Mouse (Mus musculus): Measurements from ENCODE around the gene Pax9. TPM values are rescaled to one million over a fixed set of nuclear protein-coding genes. Genes with fewer than 3 reads are reported as not detected.

Gene Pax9
- not detected in 3 replicates for total RNA-seq (2017)

DNA sequence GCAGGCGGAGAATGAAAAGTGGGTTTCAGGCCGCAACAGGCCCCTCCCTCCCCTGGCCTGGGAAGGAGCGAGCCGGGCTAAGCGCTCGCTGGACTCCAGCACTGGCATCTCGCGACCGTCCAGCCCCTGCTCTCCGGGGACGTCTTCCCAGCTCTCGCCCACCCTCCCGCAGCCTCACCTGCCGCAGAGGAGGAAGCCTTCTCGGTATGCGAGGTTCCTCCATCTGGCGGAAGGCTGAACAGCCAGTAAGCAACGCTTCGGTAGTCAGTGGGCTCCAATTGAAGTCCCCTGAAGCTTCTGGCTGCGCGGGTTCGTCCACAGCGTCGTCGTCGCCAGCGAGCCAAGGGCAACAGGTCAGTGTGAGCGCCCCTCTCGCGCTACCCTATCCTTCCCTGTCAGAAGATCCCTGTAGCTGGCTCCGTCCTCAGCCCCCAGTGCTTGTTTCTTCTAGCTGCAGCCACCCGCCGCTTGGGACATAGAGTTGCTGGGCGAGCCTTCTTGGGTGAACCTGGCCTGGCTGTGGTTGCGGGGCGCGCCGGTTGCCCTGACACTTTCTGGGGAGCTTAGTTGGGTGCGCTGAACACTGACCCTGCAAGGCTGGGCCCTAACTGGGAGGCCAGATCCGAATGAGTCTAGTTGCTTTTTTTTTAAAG is at the start of gene Pax9:
TSS of gene Pax9 (plus strand) at position 341 of the 653 bp plus-strand sequence.
- ATAC-seq (replicated peaks; ENCODE audit: insufficient number of reproducible peaks, low FRiP score, low TSS enrichment, poor library complexity, severe bottlenecking): no peak

DNA sequence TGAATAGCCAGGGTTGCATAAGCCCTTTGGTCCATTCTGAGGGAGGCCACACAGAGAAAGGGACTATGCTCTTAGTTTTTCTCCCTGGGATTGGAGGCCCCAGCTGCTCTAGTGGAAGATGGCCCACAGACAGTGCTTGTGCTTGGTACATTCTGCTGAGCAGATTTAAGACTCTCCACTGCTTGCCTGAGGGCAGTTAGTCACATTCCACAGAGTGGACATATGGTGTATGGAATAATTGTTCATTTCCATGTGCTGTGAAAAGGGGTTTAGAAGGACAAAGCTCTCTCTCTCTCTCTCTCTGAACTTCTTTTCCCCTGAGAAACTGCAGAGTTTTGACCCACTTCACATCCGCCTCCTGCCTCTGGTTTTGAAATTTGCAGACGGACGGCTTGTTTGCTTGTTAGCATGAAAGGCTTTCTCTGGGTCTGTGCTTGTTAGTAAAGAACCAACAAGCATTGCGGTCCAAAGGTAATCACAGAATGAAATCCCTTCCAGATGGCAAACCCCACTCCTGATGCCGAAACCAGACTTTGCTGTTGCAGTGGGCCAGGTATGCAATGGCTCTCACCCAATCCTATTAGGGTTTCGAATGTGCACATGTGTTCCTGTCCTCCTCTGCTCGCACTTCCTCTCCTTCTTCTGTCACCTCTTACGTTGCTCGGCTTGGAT is 22.0 kb upstream of the Pax9 start:
- no peak for ATAC-seq (replicated peaks; ENCODE audit: insufficient number of reproducible peaks, low FRiP score, low TSS enrichment, poor library complexity, severe bottlenecking)

DNA sequence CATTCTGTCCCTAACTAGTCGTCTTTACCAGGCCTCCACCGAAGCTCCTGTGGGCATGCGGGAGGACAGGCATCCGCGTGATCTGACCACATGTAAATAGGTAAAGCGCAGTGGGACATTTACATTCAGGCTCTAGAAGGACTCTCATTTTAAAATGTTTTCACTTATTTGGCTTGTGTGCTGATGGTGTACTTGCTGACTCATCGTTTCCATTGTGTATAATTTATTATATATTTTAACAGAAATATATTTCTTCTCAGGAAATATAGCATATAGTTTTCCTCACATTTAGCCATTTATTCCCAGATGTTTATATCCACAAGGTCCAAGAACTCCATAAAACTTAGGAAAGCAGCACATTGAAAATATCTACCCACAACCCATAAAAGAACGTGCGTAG is 20.8 kb upstream of the Pax9 start:
- no peak for ATAC-seq (replicated peaks; ENCODE audit: insufficient number of reproducible peaks, low FRiP score, low TSS enrichment, poor library complexity, severe bottlenecking)

DNA sequence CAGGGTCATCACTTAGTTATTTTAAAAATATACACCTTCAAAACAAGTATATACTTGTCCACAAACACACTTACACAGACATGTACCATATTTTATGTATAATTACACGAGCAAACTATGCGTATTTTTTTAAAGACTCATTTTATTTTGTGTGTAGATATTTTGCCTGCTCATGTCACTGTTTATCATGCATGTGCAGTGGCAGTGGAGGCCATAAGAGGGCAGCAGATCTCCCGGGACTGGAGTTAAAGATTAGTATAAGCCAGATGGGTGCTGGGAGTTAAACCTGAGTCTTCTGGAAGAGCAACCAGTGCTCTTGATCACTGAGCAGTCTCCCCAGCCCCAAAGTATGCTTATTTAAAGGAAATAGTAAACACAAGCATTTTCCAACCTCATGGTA is 16.8 kb upstream of the Pax9 start:
- no peak for ATAC-seq (replicated peaks; ENCODE audit: insufficient number of reproducible peaks, low FRiP score, low TSS enrichment, poor library complexity, severe bottlenecking)

DNA sequence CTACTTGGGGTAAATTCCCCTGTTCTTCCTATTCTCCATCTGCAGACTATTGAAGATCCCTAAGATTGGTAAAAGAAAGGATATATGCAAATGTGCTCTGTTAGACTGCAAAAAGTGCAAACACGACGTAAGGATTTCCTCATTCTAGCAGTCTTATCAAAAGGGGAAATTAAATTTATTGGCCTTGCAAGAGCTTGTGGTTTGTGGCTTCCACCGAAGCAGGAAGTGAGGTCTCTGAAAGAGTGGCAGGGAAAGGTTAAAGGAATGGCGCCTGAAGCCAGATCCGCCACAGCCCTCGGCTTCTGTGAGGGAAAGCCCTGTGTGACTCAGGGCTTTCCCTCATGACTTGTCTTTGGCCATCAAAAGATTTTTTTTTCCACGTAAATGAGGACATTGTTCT is 13.9 kb upstream of the Pax9 start:
- no peak for ATAC-seq (replicated peaks; ENCODE audit: insufficient number of reproducible peaks, low FRiP score, low TSS enrichment, poor library complexity, severe bottlenecking)

DNA sequence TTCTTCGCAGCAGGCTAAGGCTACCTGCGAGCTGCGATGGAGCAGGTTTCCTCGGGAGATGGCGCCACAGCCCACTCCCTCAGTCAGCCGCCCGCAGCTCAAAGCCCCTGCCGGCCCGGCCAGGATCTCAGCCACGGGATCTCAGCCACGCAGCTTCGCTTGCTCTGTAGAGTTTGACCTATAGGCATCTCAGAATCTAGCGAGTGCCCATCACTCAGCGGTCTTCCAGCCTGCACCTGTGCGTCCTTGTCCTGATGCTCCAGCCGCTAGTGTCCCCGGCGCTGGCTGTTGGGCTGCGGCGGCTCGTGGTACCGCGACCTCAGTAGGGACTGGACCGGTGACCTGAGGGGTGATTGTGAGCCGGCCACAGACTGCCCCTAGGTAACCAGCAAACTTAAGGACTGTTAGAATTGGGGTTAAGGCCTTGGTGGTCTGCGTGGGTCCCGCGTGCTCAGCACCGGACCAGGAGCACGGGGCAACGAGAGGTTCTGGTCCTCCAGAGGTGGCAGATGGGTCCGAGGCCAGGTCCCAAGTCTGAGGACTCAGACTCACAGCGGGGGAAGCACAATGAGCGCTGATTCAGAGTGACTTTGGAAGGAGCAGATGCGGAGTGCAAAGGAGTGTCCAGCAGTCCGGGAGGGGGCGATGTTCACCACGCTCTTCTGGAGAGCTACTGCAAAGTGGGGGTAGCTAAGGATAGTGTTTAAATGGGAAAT is 10.3 kb upstream of the Pax9 start:
- ATAC-seq (replicated peaks; ENCODE audit: insufficient number of reproducible peaks, low FRiP score, low TSS enrichment, poor library complexity, severe bottlenecking): no peak

DNA sequence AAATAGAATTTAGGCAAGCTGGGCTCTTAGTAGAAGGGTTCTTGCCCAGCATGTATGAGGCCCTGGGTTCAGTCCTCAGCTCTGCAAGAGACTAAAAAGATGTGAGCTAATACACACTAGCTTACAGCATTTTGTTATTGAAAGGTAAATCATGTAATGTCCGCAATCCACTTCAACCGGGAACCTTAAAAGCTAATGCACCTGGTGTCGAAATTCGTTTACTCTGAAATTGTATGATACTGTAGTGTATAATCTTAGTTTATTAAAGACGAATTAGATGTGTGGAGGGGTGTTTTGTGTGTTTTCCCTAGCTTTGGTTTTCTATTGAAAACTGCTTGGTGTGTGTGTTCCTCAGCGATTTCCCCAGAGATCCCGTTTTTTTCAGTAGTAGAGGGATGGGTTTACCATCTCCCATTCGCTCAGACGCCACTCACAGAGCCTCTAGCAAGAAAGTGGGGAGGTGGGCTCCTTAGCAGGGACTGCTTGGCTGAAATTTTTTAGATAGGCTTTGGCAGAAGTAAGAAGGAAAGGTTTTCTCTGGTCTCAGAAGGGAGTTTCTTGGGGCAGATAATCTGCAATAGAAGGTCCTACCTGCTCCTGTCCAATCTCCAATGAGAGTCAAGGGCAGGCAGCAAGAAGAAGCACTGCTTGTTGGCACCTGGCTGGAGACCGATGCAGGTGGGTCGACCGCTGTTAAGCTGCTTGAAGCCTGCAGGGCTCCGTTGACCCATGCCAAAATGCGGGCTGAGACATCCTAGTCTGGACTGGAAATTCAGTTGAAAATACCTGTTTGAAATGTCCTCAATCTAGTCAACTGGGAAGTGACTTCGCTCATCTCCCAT is 3.7 kb upstream of the Pax9 start:
- ATAC-seq (replicated peaks; ENCODE audit: insufficient number of reproducible peaks, low FRiP score, low TSS enrichment, poor library complexity, severe bottlenecking): no peak

DNA sequence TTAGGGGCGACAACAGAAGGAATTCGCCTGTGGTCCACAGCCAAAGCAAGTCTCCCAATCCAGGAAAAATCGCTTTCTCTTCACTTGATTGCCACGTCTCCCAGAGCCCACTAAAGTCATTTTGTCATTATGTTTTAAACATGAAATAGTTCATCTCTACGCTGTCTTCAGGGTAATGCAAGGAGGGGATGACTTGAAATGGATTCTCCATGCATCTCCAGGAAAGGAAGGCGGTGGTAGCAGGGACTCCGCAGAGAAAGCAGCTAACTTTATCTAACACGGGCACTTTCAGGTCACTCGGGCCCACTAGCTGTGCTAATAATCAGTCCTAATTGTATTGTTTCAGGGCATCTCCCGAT is 3.1 kb upstream of the Pax9 start:
- ATAC-seq (replicated peaks; ENCODE audit: insufficient number of reproducible peaks, low FRiP score, low TSS enrichment, poor library complexity, severe bottlenecking): no peak

DNA sequence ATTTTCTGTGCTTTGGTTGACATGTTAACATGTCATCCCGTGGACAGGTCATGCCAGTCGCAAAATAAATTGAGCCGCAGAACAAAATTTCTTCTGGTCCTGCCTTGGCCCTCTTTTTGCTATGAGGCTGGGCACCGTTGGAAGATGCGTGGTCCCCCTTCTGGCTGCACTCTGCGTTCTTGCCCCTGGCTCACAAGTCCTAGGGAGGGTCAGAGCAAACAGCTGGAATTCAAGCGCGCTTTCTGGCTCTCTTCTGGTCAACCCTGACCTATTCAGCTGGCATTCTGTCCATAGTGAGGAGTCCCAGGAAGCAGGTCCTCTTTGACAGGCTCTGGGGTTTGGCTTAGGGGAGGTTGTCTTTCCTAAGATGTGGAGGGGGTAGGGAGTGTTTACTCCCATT is 2.6 kb upstream of the Pax9 start:
- no peak for ATAC-seq (replicated peaks; ENCODE audit: insufficient number of reproducible peaks, low FRiP score, low TSS enrichment, poor library complexity, severe bottlenecking)

DNA sequence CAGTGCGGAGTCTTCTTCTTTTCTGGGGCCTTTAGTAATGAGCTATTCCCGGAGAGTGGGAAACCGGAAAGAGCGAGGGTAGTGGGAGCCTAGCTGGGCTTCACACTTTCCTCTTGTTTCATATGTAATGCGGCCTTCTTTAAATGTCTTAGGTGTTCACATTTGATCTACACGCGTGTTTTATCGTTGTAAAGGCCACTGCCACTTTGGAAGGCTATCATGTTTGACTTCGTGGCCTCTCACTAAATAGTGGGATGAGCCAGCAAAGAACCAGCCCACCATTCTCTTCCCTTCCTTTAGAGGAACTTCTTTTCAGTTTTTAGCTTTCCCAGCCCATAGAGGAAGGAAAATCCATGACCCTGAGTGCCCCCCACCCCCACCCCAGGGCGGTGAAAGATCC is 2.2 kb upstream of the Pax9 start:
- no peak for ATAC-seq (replicated peaks; ENCODE audit: insufficient number of reproducible peaks, low FRiP score, low TSS enrichment, poor library complexity, severe bottlenecking)

DNA sequence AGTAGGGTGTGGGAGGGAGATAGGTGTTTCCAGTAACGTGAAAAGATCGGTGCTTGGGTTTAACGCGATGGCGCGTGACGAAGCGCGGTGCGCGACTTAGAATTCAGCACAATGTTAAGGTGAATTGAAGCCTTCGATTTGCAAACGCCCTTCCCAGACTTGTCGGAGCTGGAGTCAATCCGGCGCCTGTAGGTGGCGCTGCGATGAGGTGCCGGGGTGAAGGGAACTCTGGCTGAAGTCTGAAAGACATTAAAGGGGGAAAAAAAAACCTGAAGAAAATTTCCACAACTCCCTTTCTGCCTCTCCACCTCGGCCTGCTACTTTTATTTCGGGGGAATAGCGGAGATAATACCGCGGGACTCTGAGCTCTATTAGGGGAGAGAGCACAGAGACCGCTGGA is 1.8 kb upstream of the Pax9 start:
- no peak for ATAC-seq (replicated peaks; ENCODE audit: insufficient number of reproducible peaks, low FRiP score, low TSS enrichment, poor library complexity, severe bottlenecking)

DNA sequence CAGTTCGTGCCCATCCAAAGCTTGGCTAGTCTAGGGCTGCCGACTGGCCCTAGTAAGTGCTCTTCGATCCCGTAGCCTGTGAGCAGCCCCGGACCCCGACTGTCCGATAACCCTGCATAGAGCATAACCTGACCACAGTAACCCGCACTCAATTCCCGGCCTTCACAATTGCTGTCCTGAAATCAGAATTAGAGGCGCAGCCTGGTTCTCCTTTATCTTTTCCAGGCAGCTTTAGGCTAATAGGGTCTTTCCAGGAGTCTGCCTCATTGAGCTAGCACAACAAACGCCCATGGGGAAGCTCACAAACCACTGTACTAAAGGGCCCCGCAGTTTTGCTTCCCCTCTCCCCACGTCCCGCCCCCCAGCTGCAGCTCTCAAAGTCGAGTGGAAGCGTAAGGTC is 1.2 kb upstream of the Pax9 start:
- ATAC-seq (replicated peaks; ENCODE audit: insufficient number of reproducible peaks, low FRiP score, low TSS enrichment, poor library complexity, severe bottlenecking): no peak

DNA sequence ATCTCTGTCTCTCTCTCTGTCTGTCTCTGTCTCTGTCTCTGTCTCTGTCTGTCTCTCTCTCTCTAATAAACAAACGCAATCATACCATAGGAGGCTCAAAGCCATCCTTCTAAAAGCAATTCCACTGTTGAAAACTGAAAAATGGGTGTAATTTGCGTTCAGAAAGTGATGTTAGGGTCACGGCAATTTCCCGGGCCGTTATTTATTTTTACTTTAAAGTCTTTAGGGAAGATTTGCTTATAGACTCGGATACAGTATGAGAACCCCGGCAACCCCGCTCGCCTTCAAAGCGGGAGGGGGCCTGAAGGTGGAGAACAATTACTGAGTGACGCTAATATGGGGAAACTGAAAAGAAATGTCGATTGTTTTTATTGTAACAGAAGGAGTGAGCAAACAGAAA is 566 bp upstream of the Pax9 start:
- ATAC-seq (replicated peaks; ENCODE audit: insufficient number of reproducible peaks, low FRiP score, low TSS enrichment, poor library complexity, severe bottlenecking): no peak

DNA sequence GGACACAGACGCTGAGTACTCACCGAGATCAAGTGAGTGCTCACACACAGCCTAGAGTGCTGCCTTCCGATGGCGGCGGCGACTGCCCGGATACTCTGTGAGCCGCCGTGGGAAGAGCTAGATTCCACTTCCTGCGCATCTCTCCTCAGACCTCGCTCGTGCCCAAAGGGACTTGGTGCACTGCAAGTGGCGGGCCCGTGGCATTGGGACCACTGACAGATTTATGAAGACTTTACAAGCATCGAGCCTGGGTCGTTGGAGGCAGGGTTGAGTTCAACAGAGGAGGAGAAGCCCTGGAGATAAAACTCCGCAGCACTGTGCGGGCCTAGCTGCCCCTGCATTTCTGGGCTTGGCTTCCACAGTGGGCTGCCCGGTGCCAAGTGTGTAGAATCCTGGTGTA is 969 bp downstream of the Pax9 start:
- ATAC-seq (replicated peaks; ENCODE audit: insufficient number of reproducible peaks, low FRiP score, low TSS enrichment, poor library complexity, severe bottlenecking): no peak

DNA sequence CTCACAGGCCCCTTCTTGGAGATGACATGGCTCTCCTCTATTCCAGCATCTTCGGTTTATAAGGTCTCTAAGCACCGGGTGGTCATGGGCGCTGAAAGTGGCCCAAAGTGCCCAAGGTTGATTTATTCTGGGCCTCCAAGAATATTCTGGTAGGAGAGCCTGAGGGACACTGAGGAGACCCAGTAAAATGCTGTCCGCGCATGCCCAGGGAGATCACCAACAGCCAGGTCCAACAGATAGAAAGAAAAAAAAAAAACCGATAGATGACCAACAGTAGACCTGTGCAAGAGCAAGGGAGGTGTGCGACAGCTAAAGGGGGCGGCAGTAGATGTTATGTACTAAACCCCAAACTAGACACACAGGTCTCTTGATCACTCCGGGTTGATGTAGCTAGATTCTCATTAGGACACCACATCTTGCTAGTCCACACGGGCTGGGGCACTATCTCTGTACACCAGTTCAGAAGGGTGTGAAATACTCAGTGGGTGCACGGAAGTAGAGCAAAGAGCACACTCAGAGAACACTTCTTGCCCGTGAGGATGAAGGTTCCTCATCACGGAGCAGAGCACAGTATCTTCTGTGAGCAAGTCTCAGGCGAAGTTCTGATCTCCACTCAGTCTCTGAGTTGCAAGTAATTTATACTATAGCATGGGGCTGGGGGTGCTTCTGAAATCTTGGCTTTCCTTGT is 2.0 kb downstream of the Pax9 start:
- no peak for ATAC-seq (replicated peaks; ENCODE audit: insufficient number of reproducible peaks, low FRiP score, low TSS enrichment, poor library complexity, severe bottlenecking)

DNA sequence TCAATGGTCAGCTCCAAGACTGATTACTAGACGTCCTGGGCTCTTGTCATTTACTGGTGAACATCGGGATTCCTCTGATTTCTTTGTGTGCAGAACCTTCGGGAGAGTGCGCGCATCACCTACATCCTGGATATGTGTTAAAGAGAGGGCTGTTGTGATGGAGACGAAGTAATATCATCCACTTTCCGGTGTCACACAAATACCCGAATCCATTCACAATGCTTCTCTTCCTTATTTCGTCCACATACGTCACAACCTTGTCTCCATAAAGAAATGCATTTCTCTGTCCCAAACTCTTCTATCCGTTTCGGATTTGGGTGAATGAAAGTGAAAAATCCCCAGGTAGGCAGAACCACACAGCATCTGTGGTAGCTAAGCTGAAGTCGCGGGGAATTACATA is 2.8 kb downstream of the Pax9 start:
- ATAC-seq (replicated peaks; ENCODE audit: insufficient number of reproducible peaks, low FRiP score, low TSS enrichment, poor library complexity, severe bottlenecking): no peak

DNA sequence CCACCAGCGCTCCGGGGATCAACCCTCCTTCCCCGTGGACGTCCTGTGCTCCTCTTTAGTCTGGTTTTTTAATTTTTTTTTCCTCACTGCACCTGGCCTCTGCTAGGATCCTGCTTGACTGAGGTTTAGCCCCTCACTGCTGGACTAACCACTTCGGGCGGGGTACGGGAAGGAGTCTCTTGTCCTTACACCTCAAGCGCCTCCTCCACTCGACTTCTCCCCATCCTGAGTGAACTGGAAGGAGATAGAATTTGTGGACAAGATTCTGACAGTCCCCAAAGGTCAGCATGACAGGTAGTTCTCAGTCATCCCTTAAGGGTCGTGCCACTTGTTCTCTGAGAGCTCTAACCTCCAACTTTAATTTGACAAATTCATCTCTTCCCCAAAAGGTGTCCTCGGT is 3.4 kb downstream of the Pax9 start:
- ATAC-seq (replicated peaks; ENCODE audit: insufficient number of reproducible peaks, low FRiP score, low TSS enrichment, poor library complexity, severe bottlenecking): no peak

DNA sequence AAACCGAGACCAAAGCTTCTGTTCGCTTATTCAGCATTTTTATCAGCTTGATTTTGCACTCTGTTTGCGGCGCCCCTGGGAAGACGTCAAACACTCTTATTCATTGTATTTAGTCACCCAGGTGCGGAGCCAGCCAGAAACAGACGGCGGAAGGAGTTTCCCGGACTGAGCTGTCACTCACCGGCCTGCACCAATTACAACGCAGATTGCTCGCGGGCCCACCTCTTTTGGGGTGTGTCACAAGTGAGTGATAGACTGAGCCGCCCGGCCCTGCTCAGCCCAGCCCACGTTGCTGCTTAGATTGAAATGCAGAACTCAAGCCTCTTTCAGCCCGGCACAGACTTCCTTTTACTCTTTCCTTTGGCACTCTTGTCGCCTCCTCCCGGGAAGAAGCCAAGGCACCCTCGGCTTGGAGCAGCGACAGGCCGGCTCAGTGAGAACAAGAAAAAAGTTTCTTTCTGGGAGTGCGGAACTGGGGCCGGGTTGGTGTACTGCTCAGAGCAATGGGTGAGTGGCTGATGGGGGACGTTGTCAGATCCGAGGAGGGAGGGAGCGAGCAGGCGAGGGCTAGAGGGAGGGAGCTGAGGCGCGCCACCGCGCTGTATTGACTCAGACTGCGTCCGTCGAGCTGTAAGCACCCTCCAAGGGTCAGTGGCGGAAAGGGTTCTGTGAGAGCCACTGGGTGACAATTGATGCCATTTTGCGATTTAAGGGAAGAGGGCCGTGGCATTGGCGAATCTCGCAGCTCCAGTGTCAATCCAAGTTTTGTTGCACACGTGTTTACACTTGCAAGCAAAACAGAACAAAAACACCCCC is 4.0 kb downstream of the Pax9 start:
- no peak for ATAC-seq (replicated peaks; ENCODE audit: insufficient number of reproducible peaks, low FRiP score, low TSS enrichment, poor library complexity, severe bottlenecking)

All from monocyte, adult 5-6 weeks (primary cell).